Mouse (Mus musculus) mouse trophoblast stem cell (cell line): ENCODE measurements at regions not wholly inside any gene's neighbourhood (a gene's known extent, or its start where the extent isn't known, plus 50 kb on each side); places are given as distances from the start of the nearest gene placed in this dataset.

ENCODE experiments used
- in situ Hi-C, 2 experiments: fragments of 300-500 bp; cut with MseI, MboI; formaldehyde crosslinking; loops; 2 replicates in 1 of 2; 3 replicates in 1 of 2; pipeline ENCODE4 v1.15.1; 2025

DNA sequence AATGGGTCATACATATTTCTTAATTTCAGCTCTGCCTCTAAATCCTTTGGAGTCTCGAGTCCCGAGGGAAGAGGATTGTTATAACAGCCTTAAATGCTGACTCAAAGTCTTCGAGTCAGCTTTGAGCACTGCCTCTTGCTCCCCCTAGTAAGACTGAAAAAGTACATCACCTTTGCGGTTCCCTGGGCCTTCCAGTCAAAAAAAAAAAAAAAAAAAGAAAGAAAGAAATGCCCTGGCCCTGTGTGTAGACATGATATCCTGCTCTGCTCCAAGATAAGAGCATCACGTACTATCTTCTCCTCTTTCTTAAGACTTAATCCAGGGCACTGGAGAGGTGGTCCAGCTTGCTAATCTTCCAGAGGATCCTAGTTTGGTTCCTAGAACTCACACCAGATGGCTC, 145.7 kb upstream of the Jarid2 start:
- in situ Hi-C loops: no loop called here

DNA sequence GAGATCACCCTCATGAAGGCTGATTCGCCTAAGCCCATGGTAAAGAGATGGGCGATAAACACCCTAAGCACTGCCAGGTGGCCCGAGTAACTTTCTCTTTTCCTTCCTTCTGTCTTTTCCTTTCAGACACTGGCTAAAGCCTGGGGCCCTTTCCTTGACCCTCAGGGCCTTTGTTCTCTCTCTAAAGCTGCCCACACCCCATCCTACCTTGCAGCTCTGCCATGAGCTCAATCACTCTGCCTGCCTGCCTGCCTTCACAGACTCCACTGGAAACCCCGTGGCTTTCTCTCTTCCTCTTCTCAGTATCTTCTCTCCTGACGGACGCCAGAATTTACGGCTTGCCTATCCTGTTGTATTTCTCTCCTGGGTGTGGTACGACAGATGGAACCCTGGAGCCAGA, 145.1 kb upstream of the Jarid2 start:
- in situ Hi-C loops: no loop called here

DNA sequence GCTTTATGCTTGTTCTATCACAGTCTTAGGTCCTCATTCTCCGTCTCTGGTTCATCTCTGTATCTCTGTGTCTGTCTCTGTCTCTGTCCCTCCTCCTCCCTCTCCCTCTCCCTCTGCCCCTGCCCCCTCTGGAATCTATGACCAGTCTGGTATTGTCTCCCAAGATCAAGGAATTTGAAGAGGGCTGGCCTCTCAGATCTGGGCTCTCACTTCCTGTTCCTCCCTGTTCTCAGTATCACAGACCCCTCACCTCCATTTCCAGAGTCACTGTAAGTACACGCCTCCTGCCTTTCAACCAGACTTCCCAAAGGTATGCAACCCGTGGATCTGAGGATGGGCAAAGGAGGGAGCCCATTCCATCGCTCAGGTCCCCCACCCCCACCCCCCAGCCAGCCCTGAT, 144.7 kb upstream of the Jarid2 start:
- in situ Hi-C loops: no loop called here

DNA sequence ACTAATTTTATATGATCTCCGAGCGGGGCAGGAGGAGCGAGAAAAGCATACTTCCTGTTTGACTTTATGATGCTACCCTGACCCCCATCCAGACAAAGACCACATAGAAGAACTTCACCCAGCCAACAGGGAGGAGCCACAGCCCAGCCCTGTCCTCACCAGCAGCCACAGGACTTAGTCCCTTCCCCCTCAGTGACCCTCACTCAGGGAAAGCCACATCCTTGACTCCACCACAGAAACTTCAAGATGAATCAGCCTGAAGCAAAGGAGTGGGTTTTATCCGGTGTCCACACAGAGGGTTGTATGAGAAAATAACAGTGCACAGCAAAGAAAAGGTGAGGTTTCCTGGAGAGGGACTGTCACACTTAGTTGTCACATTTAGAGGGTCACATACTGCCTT, 141.4 kb upstream of the Jarid2 start:
- in situ Hi-C loops: no loop called here

DNA sequence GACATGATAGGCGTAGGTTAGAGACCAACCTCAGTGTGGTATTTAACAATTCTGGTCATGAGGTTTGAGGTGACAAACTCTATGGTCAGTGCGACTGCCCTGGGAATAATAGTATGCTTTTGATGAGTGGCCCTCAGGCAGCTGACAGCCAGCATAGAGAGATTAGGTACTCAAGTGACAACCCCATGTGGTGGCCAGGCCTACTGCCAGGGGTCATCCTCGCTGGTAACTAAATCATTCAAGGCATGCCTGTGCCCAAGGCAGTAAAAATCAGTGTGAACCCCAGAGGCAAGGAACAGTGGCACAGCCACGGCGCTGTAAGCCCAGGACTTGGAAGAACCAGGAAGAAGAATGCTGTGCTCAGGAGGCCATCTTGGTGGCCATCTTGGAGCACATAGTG, 134.6 kb upstream of the Jarid2 start:
- in situ Hi-C loops: no loop called here

DNA sequence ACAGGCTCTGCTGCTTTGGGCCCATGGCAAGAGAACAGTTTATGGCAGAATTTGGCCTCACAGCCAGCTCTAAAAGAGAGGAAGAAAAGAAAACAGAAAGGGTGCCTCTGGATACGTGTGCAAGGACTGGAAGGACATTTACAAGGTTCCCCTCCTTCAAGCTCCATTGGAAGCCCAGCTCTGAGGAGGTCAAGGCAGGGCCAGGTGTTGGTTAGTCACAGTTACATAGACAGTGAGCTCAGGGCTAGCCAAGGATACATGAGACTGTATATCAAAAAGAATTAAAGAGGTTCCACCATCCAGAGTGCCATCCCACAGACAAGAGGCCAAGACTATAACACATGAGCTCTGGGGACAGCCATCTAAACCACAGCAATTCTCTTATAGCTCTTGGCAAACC, 131.6 kb upstream of the Jarid2 start:
- in situ Hi-C loops: no loop called here

DNA sequence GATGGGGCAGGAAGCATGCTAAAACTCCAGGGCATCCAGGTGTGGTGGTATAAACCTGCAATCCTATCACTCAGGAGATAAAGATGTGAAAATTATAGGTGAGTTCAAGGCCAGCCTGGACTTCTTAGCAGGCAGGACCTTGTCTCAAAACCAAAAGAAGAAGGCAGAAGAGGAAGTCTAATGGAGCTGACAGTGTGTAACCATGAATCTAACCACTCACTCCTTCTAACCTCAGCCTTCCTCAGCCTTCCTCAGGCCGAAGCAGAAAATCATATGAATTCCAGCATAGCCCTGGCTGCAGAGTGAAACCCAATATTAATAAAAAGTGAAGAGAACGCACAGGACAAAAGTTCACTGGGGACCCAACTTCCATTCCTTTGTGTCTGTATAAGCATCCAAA, 128.2 kb upstream of the Jarid2 start:
- in situ Hi-C loops: no loop called here

DNA sequence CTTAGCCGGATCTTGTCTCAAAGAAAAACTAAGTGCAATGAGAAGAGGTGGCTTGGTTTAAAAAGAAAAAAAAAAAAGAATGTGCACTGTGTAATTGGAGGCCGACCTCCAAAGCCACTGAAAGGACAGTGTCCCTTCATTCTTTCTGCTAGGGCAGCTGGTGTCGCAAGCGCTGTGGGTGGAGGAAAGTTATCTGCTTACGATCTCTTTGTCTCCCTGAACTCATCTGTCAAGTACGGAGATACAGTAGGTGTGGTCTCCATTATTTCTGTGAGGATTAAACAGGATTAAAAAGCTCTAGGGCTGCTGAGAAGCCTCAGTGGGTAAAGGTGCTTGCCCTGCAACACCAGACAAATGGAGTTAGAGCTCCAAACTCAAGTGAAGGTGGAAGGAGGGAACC, 126.6 kb upstream of the Jarid2 start:
- in situ Hi-C loops: no loop called here

DNA sequence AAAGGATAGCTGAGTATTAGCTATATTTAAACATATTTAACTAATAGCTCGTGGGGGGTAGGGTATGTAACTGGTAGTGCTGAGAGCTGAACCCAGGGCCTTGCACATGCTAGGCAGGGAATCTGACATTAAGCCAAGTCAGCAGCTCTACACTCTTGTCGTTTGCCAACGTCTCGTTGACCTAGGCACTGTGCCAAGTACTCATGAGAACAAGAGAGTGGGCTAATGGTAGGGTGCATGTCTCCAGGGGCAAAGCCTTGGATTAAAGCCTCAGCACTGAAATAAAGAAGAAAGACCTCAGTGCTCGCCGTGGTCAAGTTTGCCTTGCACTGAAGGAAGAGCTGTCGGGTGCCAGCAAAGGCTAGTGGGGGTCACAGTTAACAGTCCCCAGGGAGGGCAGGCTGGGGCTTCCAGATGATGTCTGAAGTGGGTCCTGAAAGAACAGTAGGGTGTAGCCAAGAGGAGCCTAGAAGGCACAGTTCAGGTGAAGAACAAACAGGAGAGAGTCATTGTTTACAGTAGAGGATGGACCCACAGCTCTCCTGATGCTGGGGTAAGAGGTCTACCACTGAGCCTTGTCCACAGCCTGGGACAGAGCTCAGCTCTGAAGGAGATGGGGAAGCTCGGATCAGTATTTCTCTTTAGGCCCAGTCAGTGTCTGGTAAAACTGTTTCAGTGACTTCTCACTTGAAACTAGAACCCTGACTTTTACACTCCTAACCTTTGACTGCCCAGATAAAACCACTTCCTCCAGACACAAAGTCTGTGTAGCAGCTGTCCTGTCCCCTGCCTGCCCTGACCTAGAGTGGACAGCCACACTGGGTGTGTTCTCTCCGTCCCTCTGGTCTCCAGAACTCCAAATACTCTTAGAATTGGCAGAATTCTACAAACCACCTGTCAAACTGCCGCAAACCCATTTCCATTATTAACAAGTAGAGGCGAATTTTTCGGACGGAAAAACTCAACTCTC, 121.7 kb upstream of the Jarid2 start:
- in situ Hi-C loops: no loop called here

DNA sequence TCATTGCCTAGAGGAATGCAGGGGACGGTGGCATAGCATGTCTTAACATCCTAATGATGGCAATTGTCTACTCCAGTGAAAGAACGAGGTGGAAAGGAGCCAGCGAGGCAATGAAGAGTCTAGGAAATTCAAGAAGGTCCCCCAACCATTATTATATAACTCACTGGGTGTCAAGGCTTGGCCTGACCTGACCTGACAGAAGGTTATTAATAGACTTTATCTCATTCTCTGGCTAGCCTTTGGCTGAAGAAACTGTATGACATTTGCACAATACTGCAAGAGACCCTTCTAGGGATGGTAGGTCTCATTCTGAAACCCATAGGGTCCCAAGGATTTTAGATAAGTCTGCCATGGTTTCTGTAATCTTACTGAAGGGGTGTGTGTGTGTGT, 121.0 kb upstream of the Jarid2 start:
- in situ Hi-C loops: no loop called here

DNA sequence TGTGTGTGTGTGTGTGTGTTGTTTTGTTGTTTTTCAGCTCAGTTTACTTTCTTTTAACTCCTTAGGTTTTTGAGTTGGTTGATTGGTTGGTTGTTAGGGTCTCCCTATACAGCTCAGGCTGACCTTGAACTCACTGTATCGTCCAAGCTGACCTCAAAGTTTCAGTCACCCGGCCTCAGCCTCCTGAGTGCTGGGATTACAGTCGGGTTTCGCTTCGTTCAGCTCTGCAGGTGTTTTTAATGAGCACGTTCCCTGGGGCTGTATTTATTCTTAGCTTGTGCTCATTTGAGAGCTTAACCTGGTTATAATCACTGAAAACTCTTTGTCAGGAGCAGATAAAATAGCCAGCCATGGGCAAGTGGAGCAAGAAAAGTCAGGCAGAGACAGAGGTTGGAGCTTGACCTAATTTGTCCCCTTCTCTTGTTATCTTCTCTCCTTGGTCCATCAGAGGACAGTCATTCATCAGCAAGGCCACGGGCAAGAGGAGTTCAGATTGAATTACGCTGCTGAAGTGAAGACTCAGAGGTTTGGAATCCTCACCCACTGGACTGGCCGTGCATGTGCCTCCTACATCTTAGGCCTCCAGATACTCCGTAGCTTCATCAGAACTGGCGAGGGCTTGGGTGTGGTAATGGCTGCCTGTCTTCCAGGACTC, 120.5 kb upstream of the Jarid2 start:
- in situ Hi-C loops: no loop called here

DNA sequence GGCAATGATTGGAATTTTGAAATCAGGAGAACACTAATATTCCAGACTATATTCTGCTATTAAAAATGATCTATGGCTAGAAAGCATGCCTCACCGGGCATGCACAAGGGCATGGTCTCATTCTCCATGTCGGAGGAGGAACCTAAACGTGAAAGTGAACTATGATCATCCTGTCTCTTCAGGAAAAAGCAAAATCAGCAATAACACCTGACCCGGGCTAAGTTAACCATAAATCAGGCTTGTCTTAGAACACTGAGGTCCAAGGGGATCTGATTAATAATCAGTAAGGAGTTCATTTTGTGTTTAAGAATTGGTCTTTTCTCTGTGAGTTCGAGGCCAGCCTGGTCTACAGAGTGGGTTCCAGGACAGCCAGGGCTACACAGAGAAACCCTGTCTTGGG, 119.7 kb upstream of the Jarid2 start:
- in situ Hi-C loops: no loop called here

DNA sequence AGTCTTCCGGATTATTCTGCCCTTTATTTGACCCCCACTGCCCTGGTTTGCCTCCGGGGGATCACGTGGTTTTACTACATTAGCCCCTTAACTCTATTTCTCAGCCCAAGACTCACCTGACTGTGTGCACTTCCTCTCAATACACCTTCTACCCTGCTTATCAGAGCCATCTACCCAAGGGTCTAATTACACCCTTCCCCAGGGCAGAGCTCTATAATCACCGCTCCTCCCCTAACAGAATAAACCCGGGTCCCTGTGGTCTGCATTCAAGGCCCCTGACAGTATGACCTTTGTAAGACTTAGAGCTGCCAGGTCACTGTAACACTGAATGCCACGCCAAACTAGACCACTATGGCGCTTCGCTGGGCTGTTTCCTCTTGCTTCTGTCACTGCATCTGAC, 113.6 kb upstream of the Jarid2 start:
- in situ Hi-C loops: no loop called here

DNA sequence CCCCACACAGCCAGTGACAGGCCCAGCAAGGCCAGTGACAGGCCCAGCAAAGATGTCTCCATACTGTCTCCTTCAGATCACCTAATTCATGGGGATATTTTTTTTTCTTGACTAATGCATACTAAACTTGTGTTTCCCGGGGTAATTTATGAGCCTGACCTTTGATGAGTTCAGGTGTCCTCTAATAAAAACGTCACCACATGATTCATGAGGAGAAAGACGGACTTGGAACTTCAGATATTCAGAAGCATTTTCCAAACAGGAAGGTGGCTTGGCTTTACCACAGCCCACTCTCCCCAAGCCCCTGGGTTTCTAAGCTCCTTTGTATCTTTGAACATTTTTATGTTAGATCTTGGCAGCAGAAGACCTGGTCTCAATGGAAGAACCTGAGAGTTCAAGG, 110.9 kb upstream of the Jarid2 start:
- in situ Hi-C loops: no loop called here

DNA sequence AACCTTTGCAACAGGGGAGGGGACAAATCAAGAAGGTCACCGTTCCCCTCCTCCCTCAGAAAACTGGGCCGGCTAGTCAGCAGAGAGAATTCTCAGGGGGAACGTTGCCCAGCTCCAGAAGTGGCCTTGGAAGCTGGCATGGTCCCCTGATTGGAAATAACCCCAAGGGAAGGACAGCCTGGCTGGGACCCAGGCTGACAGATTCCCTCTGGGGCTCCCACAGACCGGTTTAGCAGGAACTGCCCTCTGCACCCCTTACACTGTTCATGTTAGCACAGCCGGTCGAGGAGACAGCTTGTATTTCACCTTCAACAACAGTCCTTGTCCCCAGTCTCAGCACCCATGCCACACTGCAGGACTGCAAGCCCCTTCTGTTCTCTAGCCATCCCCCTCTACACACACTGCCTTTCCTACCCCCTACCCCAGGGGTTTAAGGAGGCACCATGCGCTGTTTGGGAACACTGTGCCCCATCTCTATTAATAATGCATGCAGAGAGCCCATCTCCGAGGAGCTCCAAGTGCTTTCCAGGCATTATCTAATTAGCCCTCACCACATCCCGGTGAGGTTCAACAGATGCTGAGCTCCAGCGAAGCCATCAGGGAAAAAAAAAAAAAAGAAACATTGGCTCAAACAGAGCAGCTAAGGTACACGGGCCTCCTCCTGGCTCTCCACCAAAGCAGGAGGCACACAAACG, 106.5 kb upstream of the Jarid2 start:
- in situ Hi-C loops: no loop called here

DNA sequence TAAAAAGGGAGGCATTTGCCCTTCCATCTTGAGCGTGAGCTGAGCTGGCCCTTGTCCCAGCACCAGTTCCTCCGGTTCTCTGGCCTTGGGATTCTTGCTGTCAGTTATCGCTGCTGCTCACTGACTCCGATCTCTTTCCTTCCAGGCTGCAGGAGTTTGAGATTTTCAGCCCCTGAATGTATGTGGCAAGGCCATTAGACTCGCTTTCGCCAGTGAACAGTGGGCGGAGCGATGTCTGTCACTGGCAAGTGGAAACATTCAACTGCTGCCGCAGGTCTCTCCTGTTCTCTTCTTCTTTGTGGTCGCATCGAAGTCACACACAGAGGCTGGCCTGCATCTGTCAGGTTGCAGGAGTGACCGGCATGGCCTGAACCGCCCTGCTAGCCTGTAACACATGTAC, 104.6 kb upstream of the Jarid2 start:
- in situ Hi-C loops: no loop called here

DNA sequence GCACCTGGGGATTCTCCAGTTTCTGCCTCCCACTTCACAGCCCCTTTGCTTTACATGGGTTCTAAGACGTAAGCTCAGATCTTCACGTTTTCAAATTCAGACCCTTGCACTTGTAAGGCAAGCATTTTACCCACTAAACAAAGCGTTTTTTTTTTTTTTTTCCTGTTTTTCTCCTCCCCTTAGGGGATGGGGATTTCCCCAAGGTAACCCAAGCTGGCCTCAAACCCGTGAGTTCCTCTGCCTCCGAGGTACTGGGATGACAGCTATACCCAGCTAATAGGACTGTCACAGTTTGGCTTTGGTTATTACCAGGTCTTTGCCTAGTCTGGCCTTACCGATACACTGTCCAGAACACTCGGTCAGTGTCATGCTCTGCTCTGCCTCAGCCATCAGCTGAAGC, 103.5 kb upstream of the Jarid2 start:
- in situ Hi-C loops: no loop called here

DNA sequence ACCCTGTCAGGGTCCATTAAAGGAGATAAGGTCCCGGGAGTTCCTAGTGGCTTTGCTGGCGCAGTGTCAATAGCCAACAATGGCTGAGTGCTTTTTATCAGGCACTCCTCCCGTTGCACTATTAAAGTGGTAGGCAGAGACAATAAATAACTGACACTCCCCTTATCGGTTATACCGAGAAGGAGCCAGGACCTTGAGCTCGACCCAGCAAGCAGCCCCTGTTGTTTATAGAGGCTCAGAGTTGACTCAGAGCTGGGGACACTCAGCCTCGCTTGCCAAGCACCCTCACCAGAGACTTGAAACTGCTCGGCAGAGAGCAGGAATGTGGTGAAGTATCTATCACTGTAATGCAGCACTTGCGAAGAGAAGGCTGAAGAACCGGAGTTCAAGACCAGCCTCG, 102.5 kb upstream of the Jarid2 start:
- in situ Hi-C loops: no loop called here

DNA sequence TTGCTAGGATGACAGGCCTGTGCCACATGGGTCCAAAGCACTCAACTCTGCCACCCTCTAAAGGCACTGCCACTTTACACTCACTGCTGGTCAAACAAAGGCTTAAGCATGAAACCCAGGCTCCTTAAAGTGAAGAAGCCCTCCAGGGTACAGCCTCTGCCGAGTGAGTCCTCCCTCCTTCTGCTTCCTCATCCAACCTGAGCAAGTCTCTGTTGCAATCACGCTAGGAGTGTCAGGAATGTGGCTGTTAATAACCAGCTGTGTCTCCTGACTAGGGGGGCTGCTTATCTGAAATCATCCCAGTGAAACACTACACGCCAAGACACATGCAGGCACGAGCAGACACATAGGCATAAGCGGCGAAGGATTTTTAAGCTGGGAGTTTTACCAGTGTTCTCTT, 99.2 kb upstream of the Jarid2 start:
- in situ Hi-C loops: no loop called here

DNA sequence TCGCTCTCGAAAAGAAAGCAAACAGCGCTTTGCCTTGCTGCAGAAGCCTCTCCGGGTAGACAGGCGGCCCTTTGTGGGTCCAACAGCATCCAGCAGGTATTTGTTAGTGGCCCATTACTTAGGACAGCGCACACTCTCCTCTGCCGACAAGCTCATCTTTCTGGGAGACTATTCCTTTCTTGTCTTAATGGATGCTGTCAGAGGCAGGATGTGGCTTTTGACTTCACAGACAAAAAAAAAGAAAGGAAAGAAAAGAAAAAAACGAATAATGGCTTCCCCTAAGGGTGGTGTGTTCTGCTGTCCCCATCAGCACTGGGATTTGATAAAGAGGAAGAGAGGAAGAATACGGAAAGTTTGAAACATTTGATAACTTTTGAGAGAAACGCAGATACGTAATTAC, 94.7 kb upstream of the Jarid2 start:
- in situ Hi-C loops: no loop called here

DNA sequence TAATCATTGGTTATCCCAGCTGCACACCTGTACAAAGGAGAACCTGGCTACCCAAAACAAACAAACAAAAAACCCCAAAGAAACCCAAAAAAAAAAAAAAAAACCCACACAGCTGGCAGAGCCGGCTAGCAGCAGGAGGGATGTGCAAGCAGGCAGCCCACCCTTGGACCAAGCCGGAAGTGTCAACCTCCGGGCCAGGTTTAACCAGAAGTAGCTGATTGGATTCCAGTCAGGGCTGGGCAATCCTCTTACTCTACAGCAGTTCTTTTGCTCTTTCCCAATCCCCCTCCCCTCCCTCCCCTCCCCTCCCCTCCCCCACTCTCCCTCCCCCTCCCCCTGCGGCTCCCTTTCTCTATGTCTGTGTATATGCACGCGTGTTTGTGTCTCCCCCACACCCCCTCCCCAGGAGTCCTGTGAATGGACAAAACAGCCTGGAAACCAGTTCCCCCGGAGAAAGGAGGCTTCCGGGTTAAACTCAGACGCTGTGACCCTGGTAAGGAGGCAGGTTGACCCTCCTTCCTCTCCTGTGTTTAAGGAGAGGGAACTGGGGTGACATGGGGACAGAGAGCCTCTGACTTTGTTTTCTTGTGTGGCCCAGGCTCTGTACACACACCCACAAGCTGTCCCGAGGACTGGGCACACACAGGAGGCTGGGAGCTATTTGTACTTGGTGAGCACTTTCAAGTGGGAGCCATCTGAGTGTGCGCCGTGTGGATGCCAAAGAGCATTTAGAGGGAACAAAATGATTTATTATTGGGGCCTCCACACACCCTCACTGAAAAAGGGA, 93.9 kb upstream of the Jarid2 start:
- in situ Hi-C loops: no loop called here

DNA sequence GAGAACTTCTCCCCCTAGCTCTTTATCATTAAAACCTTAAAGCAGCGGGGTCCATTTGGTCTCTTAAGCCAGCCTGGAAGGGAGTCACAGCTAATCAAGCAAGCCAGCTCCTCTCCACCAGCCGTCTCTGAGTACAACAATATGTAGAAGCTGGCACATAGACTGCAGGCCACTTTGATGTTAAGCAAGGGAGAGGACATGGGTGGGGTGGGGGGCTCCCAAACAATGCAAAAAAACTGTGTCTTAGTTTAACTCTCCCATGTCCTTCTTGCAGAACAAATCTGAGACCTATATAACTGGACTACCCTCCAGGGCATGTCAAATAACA, 93.3 kb upstream of the Jarid2 start:
- in situ Hi-C loops: no loop called here
